Mouse (Mus musculus) CH12.LX (cell line): ENCODE measurements at regions not wholly inside any gene's neighbourhood (a gene's known extent, or its start where the extent isn't known, plus 50 kb on each side); places are given as distances from the start of the nearest gene placed in this dataset.

ENCODE experiments used
- BHLHE40 ChIP-seq: IDR thresholded peaks from 2 replicates; pipeline ENCODE4 v1.6.1; 2011; ENCODE audit warnings: mild to moderate bottlenecking, low read depth, low read length, improper control_type of control experiment
- CTCF ChIP-seq, 2 experiments: IDR thresholded peaks in 1 of 2; conservative IDR thresholded peaks in 1 of 2; 2 replicates each; pipeline ENCODE4 v1.5.1; 2011 to 2012; ENCODE audit warnings: low read depth in 2 of 2, low read length in 2 of 2, improper control_type of control experiment in 1 of 2, inconsistent platforms in 1 of 2, mild to moderate bottlenecking in 1 of 2, moderate library complexity in 1 of 2
- EP300 ChIP-seq: IDR thresholded peaks from 2 replicates; pipeline ENCODE4 v1.6.1; 2011; ENCODE audit warnings: low read length, improper control_type of control experiment
- JUND ChIP-seq: conservative IDR thresholded peaks from 2 replicates; pipeline ENCODE4 v1.6.1; 2011; ENCODE audit warnings: low read depth, low read length, improper control_type of control experiment
- MAZ ChIP-seq: IDR thresholded peaks from 2 replicates; pipeline ENCODE4 v1.6.1; 2012; ENCODE audit warnings: low read depth, mild to moderate bottlenecking, inconsistent platforms, low read length, improper control_type of control experiment, moderate library complexity
- MXI1 ChIP-seq: IDR thresholded peaks from 2 replicates; pipeline ENCODE4 v1.6.1; 2011; ENCODE audit warnings: mild to moderate bottlenecking, low read depth, low read length, improper control_type of control experiment
- POLR2A ChIP-seq: IDR thresholded peaks from 2 replicates; pipeline ENCODE4 v1.6.1; 2011; ENCODE audit warnings: low read depth, mild to moderate bottlenecking, improper control_type of control experiment, low read length
- POLR2AphosphoS2 ChIP-seq: IDR thresholded peaks from 2 replicates; pipeline ENCODE4 v1.6.1; 2011; ENCODE audit warnings: low read depth, low read length, improper control_type of control experiment
- ZNF384 ChIP-seq: IDR thresholded peaks from 2 replicates; pipeline ENCODE4 v1.6.1; 2012; ENCODE audit warnings: low read depth, low read length, improper control_type of control experiment, inconsistent platforms

DNA sequence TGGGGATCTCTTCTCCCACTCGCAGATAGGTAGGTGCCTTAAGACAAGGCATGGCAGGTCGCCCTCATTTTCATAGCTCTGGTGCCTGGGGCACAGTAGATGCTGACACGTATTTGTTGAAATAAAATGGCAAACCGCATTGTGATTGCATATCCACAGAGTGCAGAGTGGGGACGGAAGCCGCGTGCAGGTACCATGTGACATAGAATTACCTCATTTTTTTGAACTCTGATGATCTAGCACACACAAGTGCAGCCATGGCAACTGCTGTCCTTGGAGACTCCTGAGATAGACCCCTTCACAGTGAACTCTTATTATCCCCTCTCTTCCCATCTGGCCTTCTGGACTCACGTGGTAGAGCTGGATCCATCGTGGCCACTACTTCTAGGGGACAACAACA, 262.7 kb upstream of the Gm10131 start:
- TF ChIP-seq BHLHE40 = no peak
- TF ChIP-seq CTCF (conservative IDR thresholded peaks at IDR 0.05 in 1 of 2, IDR thresholded peaks at IDR 0.05 in 1 of 2; ENCODE audit: low read depth in 2 of 2, low read length in 2 of 2) = no peak
- TF ChIP-seq JUND = no peak
- no peak for TF ChIP-seq POLR2A
- no peak for TF ChIP-seq EP300
- TF ChIP-seq ZNF384 = no peak
- TF ChIP-seq MXI1 = no peak
- no peak for TF ChIP-seq MAZ
- TF ChIP-seq POLR2AphosphoS2 = no peak
